Mouse (Mus musculus) C2C12 (cell line): ENCODE results near the gene Ndst4. TPM values are rescaled to one million over a fixed set of nuclear protein-coding genes. Genes with fewer than 3 reads are reported as not detected.

ENCODE experiments used
- H3K27me3 ChIP-seq: one replicate; pipeline ENCODE4 v1.6.1; 2011; ENCODE audit not compliant: control insufficient read depth, insufficient read depth, insufficient read length
- H3K36me3 ChIP-seq: one replicate; pipeline ENCODE4 v1.6.1; 2011; ENCODE audit not compliant: control insufficient read depth, insufficient read depth
- H3K4me3 ChIP-seq: one replicate; pipeline ENCODE4 v1.5.1; 2011; ENCODE audit warnings: mild to moderate bottlenecking, control low read depth; ENCODE audit not compliant: poor library complexity, insufficient read depth, severe bottlenecking
- H3K79me2 ChIP-seq: one replicate; pipeline ENCODE4 v1.6.1; 2011; ENCODE audit not compliant: control insufficient read depth, insufficient read depth
- H3K79me3 ChIP-seq: one replicate; pipeline ENCODE4 v1.6.1; 2011; ENCODE audit warnings: low read depth, control low read depth
- H3ac ChIP-seq: one replicate; pipeline ENCODE3; 2011; ENCODE audit warnings: low read depth; ENCODE audit not compliant: control insufficient read depth, insufficient read length
- CEBPB ChIP-seq: IDR thresholded peaks from one replicate; pipeline ENCODE4 v1.6.1; 2011; ENCODE audit warnings: low read depth, mild to moderate bottlenecking, control low read depth, moderate library complexity
- CTCF ChIP-seq: IDR thresholded peaks from one replicate; pipeline ENCODE4 v1.5.1; 2011; ENCODE audit not compliant: control insufficient read depth, insufficient read depth, insufficient read length
- FOSL1 ChIP-seq: IDR thresholded peaks from one replicate; pipeline ENCODE4 v1.8.0; 2011; ENCODE audit warnings: mild to moderate bottlenecking, low read length; ENCODE audit not compliant: poor library complexity, insufficient read depth, severe bottlenecking
- MAX ChIP-seq: IDR thresholded peaks from one replicate; pipeline ENCODE4 v1.6.1; 2011; ENCODE audit warnings: mild to moderate bottlenecking, control low read depth
- MYOD1 ChIP-seq: IDR thresholded peaks from one replicate; pipeline ENCODE4 v1.6.1; 2011; ENCODE audit warnings: low read depth; ENCODE audit not compliant: control insufficient read depth, insufficient read length
- MYOG ChIP-seq: IDR thresholded peaks from one replicate; pipeline ENCODE4 v1.6.1; 2011; ENCODE audit not compliant: control insufficient read depth, insufficient read length; ENCODE audit errors: extremely low read depth
- USF1 ChIP-seq: IDR thresholded peaks from one replicate; pipeline ENCODE4 v1.6.1; 2011; ENCODE audit warnings: low read depth, mild to moderate bottlenecking, control low read depth, moderate library complexity
- polyA plus RNA-seq: library from polyadenylated mRNA; unstranded; fragments of >200 nt; fragmentation: generic; extraction: Trizol; gene quantifications from one replicate; pipeline ENCODE4 v1.2.1, GENCODE M21; 2012; ENCODE audit warnings: missing spikeins

Ndst4 gene
- polyA plus RNA-seq, 1 experiment, result 0.44 TPM

GRCm38 (mm10) chr3:125533371-125533770, 129.5 kb downstream of the Ndst4 start:
- H3K36me3 ChIP-seq, result no peaks in the 10 kb centered on the region
- TF ChIP-seq USF1 (no peak), CTCF (no peak), FOSL1 (no peak), CEBPB (no peak), MAX (no peak), MYOG (no peak), MYOD1 (no peak)
- no peaks in the 10 kb centered on the region for H3K79me3 ChIP-seq
- no peaks in the 10 kb centered on the region for H3K79me2 ChIP-seq
- H3K27me3 ChIP-seq, result no peaks in the 10 kb centered on the region
- H3ac ChIP-seq, result no peak overlapping the region
- H3K4me3 ChIP-seq, result no peak overlapping the region

GRCm38 (mm10) chr3:125570602-125571001, 166.7 kb downstream of the Ndst4 start:
- Histone ChIP-seq H3K79me2 (no peaks in the 10 kb centered on the region), H3K79me3 (no peaks in the 10 kb centered on the region), H3K36me3 (no peaks in the 10 kb centered on the region), H3K4me3 (no peak overlapping the region), H3K27me3 (no peaks in the 10 kb centered on the region), H3ac (no peak overlapping the region)
- TF ChIP-seq USF1 (peak; percentile 78), FOSL1 (no peak), CTCF (no peak), CEBPB (no peak), MYOG (no peak), MAX (peak; percentile 64), MYOD1 (no peak)

GRCm38 (mm10) chr3:125632233-125632632, 228.4 kb downstream of the Ndst4 start:
- H3K4me3 ChIP-seq, result no peak overlapping the region

GRCm38 (mm10) chr3:125655009-125655635, 251.2 kb downstream of the Ndst4 start:
- Histone ChIP-seq H3K79me2 (no peaks in the 10 kb centered on the region), H3K27me3 (no peaks in the 10 kb centered on the region), H3K36me3 (no peaks in the 10 kb centered on the region), H3K79me3 (no peaks in the 10 kb centered on the region), H3ac (no peak overlapping the region), H3K4me3 (no peak overlapping the region)
- TF ChIP-seq CTCF, result no peak
- no peak for TF ChIP-seq CEBPB
- no peak for TF ChIP-seq MAX
- TF ChIP-seq MYOD1, result no peak
- no peak for TF ChIP-seq USF1
- no peak for TF ChIP-seq FOSL1
- no peak for TF ChIP-seq MYOG

More at GRCm38 (mm10) chr3:125632233-125632632, 228.4 kb downstream of the Ndst4 start:
- H3K27me3 ChIP-seq, result no peaks in the 10 kb centered on the region
- H3K79me3 ChIP-seq, result no peaks in the 10 kb centered on the region
- no peaks in the 10 kb centered on the region for H3K36me3 ChIP-seq
- no peaks in the 10 kb centered on the region for H3K79me2 ChIP-seq
- no peak overlapping the region for H3ac ChIP-seq
- TF ChIP-seq MAX (no peak), MYOD1 (no peak), CEBPB (no peak), CTCF (no peak), FOSL1 (no peak), USF1 (no peak), MYOG (no peak)

- no peak overlapping the region for H3K4me3 ChIP-seq
- no peaks in the 10 kb centered on the region for H3K79me3 ChIP-seq
- TF ChIP-seq MAX (no peak), CTCF (no peak), USF1 (no peak), MYOD1 (no peak)
- no peak overlapping the region for H3ac ChIP-seq
- no peaks in the 10 kb centered on the region for H3K27me3 ChIP-seq
- H3K79me2 ChIP-seq, result no peaks in the 10 kb centered on the region
- H3K36me3 ChIP-seq, result no peaks in the 10 kb centered on the region
These were observed 256.3 kb downstream of the Ndst4 start for GRCm38 (mm10) chr3:125660114-125660717.
